Mouse (Mus musculus) forelimb bud, embryonic 11.5 days (tissue): ENCODE results near the gene H2-Eb2.

Experiments
- DNase-seq: peaks from one replicate; pipeline ENCODE4 v3.0.0-alpha.2; 2012; ENCODE audit warnings: low read depth, low spot score

H2-Eb2 gene

GRCm38 (mm10) chr17:34325436-34325835 lies at the start of gene H2-Eb2:
Gene H2-Eb2, plus strand, starts transcription at chr17:34325665.
- DNase-seq, result no peak

DNA sequence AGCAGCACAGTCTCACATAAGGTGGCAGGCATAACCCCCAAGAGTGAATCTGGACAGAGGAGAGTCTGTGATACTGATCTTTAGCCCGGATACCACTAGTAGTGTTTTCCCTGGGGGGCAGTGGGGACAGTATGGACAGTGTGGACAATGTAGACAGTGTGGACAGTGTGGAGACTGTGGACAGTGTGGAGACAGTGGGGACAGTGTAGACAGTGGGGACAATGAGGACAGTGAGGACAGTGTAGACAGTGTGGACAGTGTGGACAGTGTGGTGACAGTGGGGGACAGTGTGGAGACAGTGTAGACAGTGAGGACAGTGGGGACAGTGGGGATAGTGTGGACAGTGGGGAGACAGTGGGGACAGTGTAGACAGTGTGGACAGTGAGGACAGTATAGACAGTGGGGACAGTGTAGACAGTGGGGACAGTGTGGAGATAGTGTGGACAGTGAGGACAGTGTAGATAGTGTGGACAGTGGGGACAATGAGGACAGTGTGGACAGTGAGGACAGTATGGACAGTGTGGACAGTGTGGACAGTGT lies 44.9 kb upstream of the H2-Eb2 start:
- DNase-seq, result no peak

GRCm38 (mm10) chr17:34281836-34282235 lies 43.6 kb upstream of the H2-Eb2 start:
- DNase-seq, result no peak

DNA sequence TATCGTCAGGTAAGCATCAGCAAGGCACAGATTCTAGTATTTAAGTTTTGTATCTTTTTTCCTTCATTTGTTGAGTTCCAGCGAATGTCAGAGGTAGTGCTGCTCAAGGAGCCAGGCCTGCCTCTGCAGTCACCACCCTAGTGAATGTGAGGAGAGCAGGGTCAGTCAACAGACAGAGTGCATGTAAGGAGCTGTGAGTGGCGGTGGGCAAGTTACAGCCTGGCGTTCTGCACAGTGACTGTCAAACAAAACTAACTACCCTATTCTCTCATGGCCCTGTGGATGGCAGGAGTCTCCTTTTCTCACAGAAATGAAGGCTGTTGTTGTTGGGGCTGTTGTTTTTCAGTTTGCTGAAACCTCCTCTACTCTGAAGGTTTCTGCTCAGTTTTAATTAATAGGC lies 40.1 kb upstream of the H2-Eb2 start:
- no peak for DNase-seq

DNA sequence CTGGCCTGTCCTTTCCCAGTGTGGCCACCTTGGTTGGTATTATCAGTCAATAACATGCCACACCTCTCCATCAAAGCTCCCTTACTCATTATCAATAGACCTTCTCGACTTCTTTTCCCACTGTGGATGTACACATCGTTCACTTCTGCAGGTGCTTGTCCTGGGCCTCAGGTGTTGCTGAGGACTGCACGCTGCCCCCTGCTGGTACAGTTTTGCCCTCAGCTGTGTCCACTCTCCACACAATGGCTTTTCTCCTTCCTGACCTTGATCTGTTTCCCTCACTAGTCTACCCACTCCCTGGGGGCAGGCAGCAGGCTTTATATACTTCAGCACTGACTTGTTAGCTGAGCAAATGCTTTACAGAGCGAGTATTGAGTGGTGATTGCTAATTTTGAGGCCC lies 39.6 kb upstream of the H2-Eb2 start:
- DNase-seq, result no peak

- DNase-seq, result no peak
These were observed 39.0 kb upstream of the H2-Eb2 start for GRCm38 (mm10) chr17:34286501-34286900.

DNA sequence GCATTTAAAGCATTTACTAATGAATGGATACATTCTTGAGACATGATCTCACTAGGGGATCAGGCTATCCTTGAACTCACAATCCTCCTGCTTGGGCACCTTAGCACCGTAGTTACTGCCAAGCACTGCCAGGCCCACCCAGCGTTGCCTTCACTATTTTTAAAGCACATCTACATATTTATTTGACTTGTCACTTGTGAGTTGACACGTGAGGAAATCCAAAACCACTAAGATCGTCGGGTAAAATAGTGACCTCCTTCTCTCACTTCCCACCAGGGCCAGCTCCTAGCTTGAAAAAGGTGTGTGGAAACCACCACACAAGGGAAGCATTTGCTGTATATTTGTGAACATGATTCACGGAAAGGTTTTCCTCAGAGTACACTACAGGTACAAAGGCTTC lies 38.5 kb upstream of the H2-Eb2 start:
- DNase-seq, result no peak

- peak; percentile 80 for DNase-seq
These were observed 37.8 kb upstream of the H2-Eb2 start, which contains the start of gene H2-Aa for GRCm38 (mm10) chr17:34287648-34288047. Gene H2-Aa, minus strand, starts transcription at chr17:34287823.

- no peak for DNase-seq
These were observed 37.3 kb upstream of the H2-Eb2 start for GRCm38 (mm10) chr17:34288131-34288530.

DNA sequence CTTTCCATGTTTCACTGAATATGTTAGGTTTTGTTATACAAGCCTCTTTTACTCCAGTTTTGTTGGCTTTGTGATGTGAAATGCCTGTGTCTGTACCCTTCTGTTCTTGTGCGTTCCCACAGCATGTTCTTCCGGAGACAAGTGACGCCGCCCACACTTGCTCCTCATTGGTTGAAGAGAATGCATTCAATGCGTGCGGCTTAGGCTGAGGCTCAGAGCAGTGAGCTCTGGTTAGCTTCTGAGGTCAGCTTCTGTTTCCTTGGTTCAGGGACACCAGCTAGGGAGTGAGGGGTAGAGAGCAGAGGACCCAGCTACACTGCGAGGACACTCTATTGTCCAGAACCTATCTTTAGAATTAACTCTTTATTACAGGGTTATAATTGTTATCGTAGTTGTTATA lies 33.9 kb upstream of the H2-Eb2 start:
- peak; percentile 86 for DNase-seq

DNA sequence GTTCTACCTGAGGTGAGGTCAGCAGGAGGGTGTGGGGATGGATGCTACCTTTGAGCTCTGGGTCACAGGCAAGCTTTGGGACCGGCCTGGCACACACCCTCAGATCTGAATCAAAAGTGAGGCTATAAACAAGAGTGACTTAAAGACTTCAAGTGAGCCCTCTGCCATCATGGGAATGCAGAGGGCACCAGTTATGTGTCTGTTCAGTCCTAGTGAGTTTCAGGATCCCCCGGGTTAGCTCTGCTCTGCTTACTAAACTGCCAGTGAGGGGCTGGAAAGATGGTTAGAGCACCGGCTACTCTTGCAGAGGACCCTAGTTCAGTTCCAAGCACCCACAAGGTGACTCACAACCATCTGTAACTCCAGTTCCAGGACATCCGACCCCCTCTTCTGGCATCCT lies 32.9 kb upstream of the H2-Eb2 start:
- no peak for DNase-seq

GRCm38 (mm10) chr17:34293533-34293932 lies 31.9 kb upstream of the H2-Eb2 start:
- no peak for DNase-seq

DNA sequence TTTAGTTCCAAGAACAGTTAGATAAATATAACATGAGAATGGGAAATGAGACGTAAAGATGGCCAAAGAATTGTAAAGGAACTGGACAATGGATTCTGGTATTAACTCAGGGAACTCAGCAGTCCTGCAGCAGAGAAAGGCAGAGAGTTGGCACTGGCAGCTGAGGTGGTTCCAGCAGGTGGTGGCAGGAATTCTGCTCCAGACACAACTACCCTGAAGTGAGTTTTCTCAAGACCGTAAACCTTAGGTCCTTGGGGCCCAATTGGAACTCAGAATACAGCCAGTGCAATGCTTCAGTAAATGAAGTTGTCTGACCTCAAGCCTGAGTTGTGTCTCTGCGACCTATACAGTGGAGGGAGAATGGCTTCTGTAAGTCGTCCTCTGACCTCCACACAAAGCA lies 31.2 kb upstream of the H2-Eb2 start:
- no peak for DNase-seq

DNA sequence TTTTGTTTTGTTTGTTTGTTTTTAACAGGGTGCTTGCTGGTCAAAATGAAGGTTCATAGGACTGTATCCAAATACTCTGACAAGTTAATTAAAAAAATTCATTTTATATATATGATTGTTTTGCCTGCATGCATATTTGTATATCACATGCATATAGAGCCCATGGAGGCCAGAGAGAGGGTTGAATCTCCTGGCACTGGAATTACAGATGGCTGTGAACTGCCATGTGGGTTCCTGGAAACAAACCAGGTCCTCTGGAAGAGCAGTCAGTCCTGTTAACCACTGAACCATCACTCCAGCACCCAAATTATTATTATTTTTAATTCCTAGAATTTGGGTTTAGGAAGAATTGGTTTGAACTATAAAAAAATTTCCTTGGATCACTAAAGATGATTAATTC lies 30.2 kb upstream of the H2-Eb2 start:
- DNase-seq, result no peak

DNA sequence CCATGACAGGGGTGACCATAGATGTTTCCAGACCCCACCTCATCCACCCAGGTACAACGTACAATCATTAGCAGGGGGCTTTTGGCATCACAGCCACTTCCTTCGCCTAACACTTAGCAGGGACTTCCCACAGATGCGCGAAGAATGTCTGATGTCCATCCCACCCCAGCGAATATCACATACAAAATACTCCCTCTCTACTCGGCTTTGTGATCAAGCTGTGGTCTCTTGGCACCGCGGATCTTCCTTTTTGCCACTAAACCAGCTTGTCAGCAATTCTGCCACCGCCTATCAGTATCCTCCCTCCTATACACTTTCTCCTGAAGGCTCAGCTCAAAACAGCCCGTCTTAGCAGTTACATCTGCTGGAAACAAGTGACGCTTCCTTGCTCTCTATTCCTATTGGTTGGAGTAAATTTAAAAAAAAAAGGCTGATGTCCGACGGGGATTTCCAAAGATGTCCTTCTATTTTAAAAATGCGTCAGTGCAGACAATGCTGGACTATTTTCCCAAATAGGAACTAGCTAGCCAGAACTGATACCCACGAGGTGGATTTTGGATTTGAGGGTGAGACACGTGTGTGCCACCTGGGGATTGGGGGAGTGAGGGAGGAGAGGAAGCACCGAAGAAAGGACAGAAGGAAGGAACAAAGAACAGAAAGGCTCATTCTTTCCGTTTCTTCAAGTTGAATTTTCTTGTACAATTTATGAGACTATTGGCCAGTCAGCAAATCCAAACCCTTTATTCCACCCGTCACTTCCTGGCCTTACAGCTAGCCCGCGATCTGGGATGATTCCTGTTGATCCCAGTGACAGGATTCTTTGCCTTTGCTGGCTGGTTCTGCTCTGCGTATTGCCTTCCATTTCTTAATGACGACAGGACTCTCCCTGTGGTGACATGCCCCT lies 29.3 kb upstream of the H2-Eb2 start:
- DNase-seq, result peak; percentile 76

DNA sequence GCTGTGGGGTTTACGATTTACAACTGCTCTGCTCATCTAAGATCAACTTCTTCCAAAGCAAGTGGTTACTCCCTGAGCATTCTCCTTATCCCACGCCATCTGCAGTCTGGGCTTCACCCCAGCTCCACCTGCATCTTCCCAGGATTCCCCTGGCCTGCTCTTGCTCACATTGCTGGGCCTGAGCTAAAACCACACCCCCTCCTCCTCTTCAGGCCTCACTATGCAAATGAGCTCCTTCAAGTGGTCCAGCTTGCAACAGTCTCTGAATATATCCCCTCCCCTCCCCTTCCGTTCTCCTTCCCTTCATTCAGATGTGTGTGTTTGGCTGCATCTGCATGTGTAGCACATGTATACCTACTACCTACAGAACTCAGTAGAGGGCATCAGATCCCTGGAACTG lies 26.1 kb upstream of the H2-Eb2 start:
- no peak for DNase-seq

GRCm38 (mm10) chr17:34300071-34300470 lies 25.4 kb upstream of the H2-Eb2 start:
- no peak for DNase-seq

DNA sequence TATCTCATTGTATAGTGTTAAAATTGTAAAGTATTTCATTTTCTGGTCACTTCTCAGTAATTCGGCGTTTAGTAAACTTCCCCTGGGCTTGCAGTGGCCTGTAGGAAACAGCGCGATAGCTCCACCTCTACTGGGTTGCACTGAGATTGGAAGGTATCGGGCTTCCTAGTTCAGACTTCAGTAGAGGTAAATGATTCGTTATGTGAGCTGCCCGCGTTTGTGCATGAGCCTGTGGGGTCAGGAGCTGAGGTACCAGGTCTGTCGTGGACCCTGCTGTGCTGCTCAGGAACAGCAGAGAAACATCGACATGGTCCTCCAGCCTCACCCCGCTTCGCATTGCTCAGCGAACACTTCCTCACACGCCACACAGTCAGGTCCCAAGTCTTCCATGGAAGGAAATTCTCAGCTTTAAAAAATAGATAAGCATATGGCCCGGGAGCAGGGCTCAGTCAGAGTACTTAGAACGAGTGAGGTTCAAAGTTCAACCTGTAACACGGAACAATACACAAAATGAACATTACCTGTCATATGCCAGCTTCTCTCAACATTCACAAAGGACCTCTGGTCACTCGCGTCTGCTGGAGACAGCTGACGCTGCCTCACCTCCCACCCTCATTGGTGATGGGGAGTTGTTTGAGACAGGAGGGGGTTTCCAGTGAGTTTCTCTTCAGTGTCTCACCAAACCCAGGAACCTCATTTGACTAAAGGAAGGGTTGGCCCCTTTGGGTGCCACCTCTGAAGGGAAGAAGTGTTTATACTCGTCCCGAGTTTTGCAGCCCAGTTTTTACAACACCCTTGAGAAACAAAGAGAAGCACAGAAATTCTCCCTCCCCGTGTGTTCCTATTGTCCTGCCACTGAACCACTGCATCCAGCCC lies 24.5 kb upstream of the H2-Eb2 start:
- DNase-seq, result no peak

GRCm38 (mm10) chr17:34301670-34302190 lies 23.7 kb upstream of the H2-Eb2 start:
- DNase-seq, result no peak

DNA sequence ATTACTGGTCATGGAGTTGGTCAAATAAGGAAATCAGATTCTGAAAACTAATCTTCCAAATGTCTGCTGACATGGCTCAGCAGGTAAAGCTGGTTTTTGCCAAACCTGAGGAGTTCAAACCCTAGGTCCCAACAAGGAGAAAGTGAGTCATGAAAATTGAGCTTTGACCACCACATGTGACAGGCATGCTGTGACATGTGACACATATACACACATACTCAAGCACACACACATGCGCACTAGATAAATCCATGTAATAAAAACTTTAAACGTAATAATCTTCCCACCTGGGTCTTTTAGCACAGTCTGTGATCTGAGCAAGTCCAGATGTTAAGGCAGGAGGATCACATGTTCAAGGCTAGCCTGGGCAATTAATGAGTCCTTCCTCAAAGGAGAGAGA lies 21.7 kb upstream of the H2-Eb2 start:
- DNase-seq, result no peak

- DNase-seq, result peak; percentile 77
These were observed 20.7 kb upstream of the H2-Eb2 start for GRCm38 (mm10) chr17:34304751-34305150.
